Mouse (Mus musculus) hindbrain, embryonic 14.5 days (tissue): ENCODE results near the gene Prr15. TPM values are rescaled to one million over a fixed set of nuclear protein-coding genes. Genes with fewer than 3 reads are reported as not detected.

ENCODE experiments used
- ATAC-seq: fragments of 200-750 bp; cut with Nextera tagmentation; 2 replicates; pipeline ENCODE4 v1.8.0; 2017; ENCODE audit warnings: moderate number of reproducible peaks, mild to moderate bottlenecking, moderate TSS enrichment, moderate library complexity; ENCODE audit not compliant: low FRiP score
- DNase-seq: peaks from one replicate; pipeline ENCODE4 v3.0.0-alpha.2; 2015; ENCODE audit warnings: low spot score
- H3K27ac ChIP-seq: fragments of 300-500 bp; sonication (generic); 2 replicates; pipeline ENCODE4 v1.5.1; 2014; ENCODE audit warnings: mild to moderate bottlenecking, moderate library complexity
- H3K27me3 ChIP-seq: fragments of 300-500 bp; sonication (generic); 2 replicates; pipeline ENCODE4 v1.6.1; 2014; ENCODE audit warnings: mild to moderate bottlenecking, low read length, mixed read lengths; ENCODE audit not compliant: control insufficient read depth, insufficient read depth
- H3K36me3 ChIP-seq: fragments of 300-500 bp; sonication (generic); replicated peaks from 2 replicates; pipeline ENCODE4 v1.6.1; 2014; ENCODE audit not compliant: control insufficient read depth, insufficient read depth
- H3K4me1 ChIP-seq: fragments of 300-500 bp; sonication (generic); replicated peaks from 2 replicates; pipeline ENCODE4 v1.6.1; 2014; ENCODE audit warnings: antibody characterized with exemption, low read length, mixed read lengths; ENCODE audit not compliant: control insufficient read depth, insufficient read depth
- H3K4me2 ChIP-seq: fragments of 300-500 bp; sonication (generic); replicated peaks from 2 replicates; pipeline ENCODE4 v1.6.1; 2014; ENCODE audit warnings: mild to moderate bottlenecking, moderate library complexity
- H3K4me3 ChIP-seq: fragments of 300-500 bp; sonication (generic); replicated peaks from 2 replicates; pipeline ENCODE4 v1.5.1; 2014; ENCODE audit warnings: mild to moderate bottlenecking, low read length
- H3K9ac ChIP-seq: fragments of 300-500 bp; sonication (generic); 2 replicates; pipeline ENCODE4 v1.6.1; 2014
- H3K9me3 ChIP-seq: fragments of 300-500 bp; sonication (generic); 2 replicates; pipeline ENCODE4 v1.6.1; 2016; ENCODE audit warnings: low read length; ENCODE audit not compliant: control insufficient read depth
- WGBS: fragments of 180-500 bp; shearing (Covaris S2); extraction: QIAGEN DNeasy Blood & Tissue Kit; methylation state at CpG from one replicate; pipeline ENCODE4 v1.1.7; 2014; 5-methylcytosine and 5-hydroxymethylcytosine counted together
- polyA plus RNA-seq: library from polyadenylated mRNA; unstranded; fragments of >200 nt; fragmentation: Nextera tagmentation; extraction: Ambion mirVana; gene quantifications from 2 replicates; pipeline ENCODE4 v1.2.1, GENCODE M21; 2014

The Prr15 gene
- polyA plus RNA-seq, 1 experiment from 2014 or later: 1.6 TPM

GRCm38 (mm10) chr6:54327626-54328003 is 2.0 kb downstream of the Prr15 start:
- ATAC-seq (no peak), DNase-seq (no peak)
- Histone ChIP-seq H3K27ac (no peak overlapping the region), H3K9ac (peak overlapping the region; percentile 48), H3K9me3 (no peaks in the 10 kb centered on the region), H3K36me3 (no peaks in the 10 kb centered on the region), H3K4me1 (peaks cover 19% of the 10 kb centered on the region), H3K27me3 (peaks cover 52% of the 10 kb centered on the region), H3K4me3 (peak overlapping the region; percentile 43), H3K4me2 (peak overlapping the region; percentile 97)
- under 1% methylated on average over 28 of the region's 28 CpGs for WGBS

DNA sequence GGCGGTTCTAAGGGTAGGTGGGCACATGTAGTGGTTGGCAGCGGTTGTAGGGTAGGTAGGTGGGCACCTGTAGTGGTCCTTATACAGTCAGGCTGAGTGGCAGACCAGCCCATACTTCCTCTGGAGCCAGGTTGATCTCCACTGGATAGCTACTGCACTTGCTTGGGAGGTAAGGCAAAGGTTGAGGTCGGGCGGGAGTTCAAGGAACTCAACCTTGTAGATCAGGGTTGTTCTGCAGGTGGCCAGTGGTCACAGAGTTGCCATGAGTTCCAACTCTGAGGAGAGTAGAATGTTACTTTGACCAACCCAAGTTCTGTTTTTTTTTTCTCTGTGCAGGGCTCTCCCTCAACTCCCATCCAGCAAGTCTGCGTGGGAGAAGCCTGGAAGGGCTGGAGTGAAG is 3.1 kb downstream of the Prr15 start:
- ATAC-seq (no peak), DNase-seq (no peak)
- peaks cover 52% of the 10 kb centered on the region for H3K27me3 ChIP-seq
- H3K4me3 ChIP-seq: no peak overlapping the region
- peaks cover 27% of the 10 kb centered on the region for H3K4me1 ChIP-seq
- no peak overlapping the region for H3K9ac ChIP-seq
- H3K4me2 ChIP-seq: no peak overlapping the region
- H3K36me3 ChIP-seq: no peaks in the 10 kb centered on the region
- H3K9me3 ChIP-seq: no peaks in the 10 kb centered on the region
- H3K27ac ChIP-seq: no peak overlapping the region
- 96% methylated on average over 5 of the region's 5 CpGs for WGBS

DNA sequence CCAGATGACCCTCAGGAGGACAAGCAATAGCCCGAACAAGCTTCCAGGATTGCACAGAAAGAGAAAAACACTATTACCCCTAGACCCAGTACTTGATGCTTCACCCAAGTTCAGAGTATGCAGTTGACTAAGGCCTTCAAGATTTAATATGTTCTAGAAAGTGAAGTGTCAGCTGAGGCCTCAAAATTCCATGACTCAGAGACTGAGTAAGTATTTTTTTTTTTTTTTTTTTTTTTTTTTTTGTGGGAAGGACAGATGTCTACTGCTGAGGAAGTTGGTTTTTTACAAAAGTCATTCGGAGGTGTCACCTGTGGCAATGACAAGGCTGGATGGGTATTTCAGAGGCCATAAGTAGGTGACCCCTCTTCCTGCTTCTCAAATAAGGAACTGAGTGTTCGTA is 4.0 kb downstream of the Prr15 start:
- H3K36me3 ChIP-seq: no peaks in the 10 kb centered on the region
- no peak overlapping the region for H3K27ac ChIP-seq
- no peak for ATAC-seq
- H3K4me2 ChIP-seq: no peak overlapping the region
- no peak overlapping the region for H3K4me3 ChIP-seq
- no peak overlapping the region for H3K9ac ChIP-seq
- no peaks in the 10 kb centered on the region for H3K9me3 ChIP-seq
- peaks cover 27% of the 10 kb centered on the region for H3K4me1 ChIP-seq
- DNase-seq: no peak
- WGBS: 91% methylated on average over 3 of the region's 3 CpGs
- peaks cover 50% of the 10 kb centered on the region for H3K27me3 ChIP-seq

GRCm38 (mm10) chr6:54330166-54330565 is 4.5 kb downstream of the Prr15 start:
- no peak for ATAC-seq
- 59% methylated on average over 10 of the region's 10 CpGs for WGBS
- Histone ChIP-seq H3K9me3 (no peaks in the 10 kb centered on the region), H3K4me2 (no peak overlapping the region), H3K9ac (no peak overlapping the region), H3K4me3 (no peak overlapping the region), H3K36me3 (no peaks in the 10 kb centered on the region), H3K27ac (no peak overlapping the region), H3K4me1 (peaks cover 27% of the 10 kb centered on the region), H3K27me3 (peaks cover 45% of the 10 kb centered on the region)
- DNase-seq: no peak

DNA sequence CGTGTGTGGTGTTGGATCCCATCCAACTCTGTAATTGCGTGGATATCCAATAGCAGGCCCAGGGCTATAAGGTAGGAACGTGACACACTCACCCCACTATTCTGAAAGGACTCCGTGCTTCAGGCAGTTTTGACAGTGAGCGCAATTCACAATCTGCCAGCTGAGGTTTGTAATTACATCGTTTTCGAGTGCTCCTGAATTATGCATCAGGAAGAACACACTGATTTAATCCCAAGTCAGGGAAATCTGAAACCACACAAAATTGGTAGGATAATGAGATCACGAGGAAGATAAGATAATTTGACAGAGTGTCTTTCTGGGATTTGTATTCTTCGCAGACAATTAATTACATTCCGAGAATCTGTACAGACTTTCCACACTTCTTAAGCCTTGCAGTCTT is 6.1 kb downstream of the Prr15 start:
- Histone ChIP-seq H3K27me3 (peaks cover 30% of the 10 kb centered on the region), H3K9me3 (no peaks in the 10 kb centered on the region), H3K4me2 (no peak overlapping the region), H3K36me3 (no peaks in the 10 kb centered on the region), H3K27ac (no peak overlapping the region), H3K4me3 (no peak overlapping the region), H3K9ac (no peak overlapping the region), H3K4me1 (peaks cover 25% of the 10 kb centered on the region)
- 18% methylated on average over 10 of the region's 10 CpGs for WGBS
- DNase-seq (peak; percentile 74), ATAC-seq (peak; percentile 68; the same call in 1 of the 2 replicates)

GRCm38 (mm10) chr6:54332203-54332602 is 6.6 kb downstream of the Prr15 start:
- H3K27ac ChIP-seq: no peak overlapping the region
- H3K4me2 ChIP-seq: no peak overlapping the region
- ATAC-seq (no peak), DNase-seq (no peak)
- H3K4me3 ChIP-seq: no peak overlapping the region
- H3K27me3 ChIP-seq: peaks cover 26% of the 10 kb centered on the region
- WGBS: 27% methylated on average over 8 of the region's 8 CpGs
- no peaks in the 10 kb centered on the region for H3K36me3 ChIP-seq
- no peak overlapping the region for H3K9ac ChIP-seq
- peaks cover 20% of the 10 kb centered on the region for H3K4me1 ChIP-seq
- H3K9me3 ChIP-seq: no peaks in the 10 kb centered on the region

GRCm38 (mm10) chr6:54333116-54333651 is 7.5 kb downstream of the Prr15 start:
- 0 out of 2 replicates have a peak, but pooled peaks cover 11% of the 10 kb centered on the region for H3K4me1 ChIP-seq
- no peaks in the 10 kb centered on the region for H3K36me3 ChIP-seq
- H3K9ac ChIP-seq: no peak overlapping the region
- no peak overlapping the region for H3K4me3 ChIP-seq
- ATAC-seq: no peak
- WGBS: 54% methylated on average over 11 of the region's 11 CpGs
- no peaks in the 10 kb centered on the region for H3K9me3 ChIP-seq
- no peak for DNase-seq
- H3K27ac ChIP-seq: no peak overlapping the region
- peaks cover 16% of the 10 kb centered on the region for H3K27me3 ChIP-seq
- no peak overlapping the region for H3K4me2 ChIP-seq

DNA sequence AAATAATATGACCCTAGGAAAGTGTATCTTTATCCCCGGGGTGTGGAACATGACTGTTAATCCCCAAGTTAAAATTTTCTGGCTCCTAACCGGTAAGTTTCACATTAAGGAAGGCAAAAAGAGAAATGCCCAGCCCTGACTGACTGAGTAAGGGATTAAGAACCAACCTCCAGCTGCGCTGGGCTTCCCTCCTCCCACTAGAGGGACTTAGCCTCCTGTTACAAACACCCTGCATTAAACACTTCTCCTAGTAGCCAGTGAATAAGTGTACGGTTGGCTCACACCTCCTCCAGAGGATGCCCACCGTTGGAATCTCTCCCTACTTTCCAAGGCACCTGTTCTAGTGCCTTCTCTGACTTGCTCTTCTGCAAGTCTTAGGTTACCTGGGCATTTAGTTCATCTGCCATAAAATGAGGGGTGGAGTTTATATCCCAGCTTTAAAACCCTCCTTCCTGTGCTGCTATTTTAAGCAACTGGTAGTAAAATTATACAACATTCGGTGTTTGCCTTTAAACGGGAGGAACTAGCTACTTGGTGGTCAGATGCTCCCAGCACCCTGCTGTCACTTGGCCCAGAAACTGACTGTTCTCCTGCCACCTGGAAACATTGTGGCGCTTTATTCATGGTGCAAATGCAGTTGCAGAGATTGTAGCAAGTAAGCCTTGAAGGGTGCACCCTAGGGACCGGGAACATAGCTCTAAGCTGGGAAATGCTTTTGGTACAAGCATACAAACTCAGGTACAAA is 8.2 kb downstream of the Prr15 start:
- Histone ChIP-seq H3K4me3 (no peak overlapping the region), H3K4me2 (no peak overlapping the region), H3K9ac (no peak overlapping the region), H3K27me3 (peaks cover 9% of the 10 kb centered on the region), H3K4me1 (0 out of 2 replicates have a peak, but pooled peaks cover 11% of the 10 kb centered on the region), H3K36me3 (no peaks in the 10 kb centered on the region), H3K27ac (no peak overlapping the region), H3K9me3 (no peaks in the 10 kb centered on the region)
- DNase-seq: no peak
- WGBS: 52% methylated on average over 9 of the region's 9 CpGs
- ATAC-seq: no peak

- H3K4me1 ChIP-seq: 0 out of 2 replicates have a peak, but pooled peaks cover 8% of the 10 kb centered on the region
- no peaks in the 10 kb centered on the region for H3K36me3 ChIP-seq
- WGBS: 73% methylated on average over 6 of the region's 6 CpGs
- ATAC-seq: no peak
- DNase-seq: no peak
- no peaks in the 10 kb centered on the region for H3K27me3 ChIP-seq
- H3K9me3 ChIP-seq: no peaks in the 10 kb centered on the region
- no peak overlapping the region for H3K4me3 ChIP-seq
- no peak overlapping the region for H3K4me2 ChIP-seq
- H3K9ac ChIP-seq: no peak overlapping the region
- no peak overlapping the region for H3K27ac ChIP-seq
These were observed 11.7 kb downstream of the Prr15 start for GRCm38 (mm10) chr6:54337321-54337720.
